Mouse (Mus musculus) lung, postnatal 0 days (tissue): ENCODE data around the gene Retreg1. TPM values are rescaled to one million over a fixed set of nuclear protein-coding genes. Genes with fewer than 3 reads are reported as not detected.

ENCODE experiments used
- ATAC-seq: fragments of 200-750 bp; cut with Nextera tagmentation; 2 replicates; pipeline ENCODE4 v1.8.0; 2017; ENCODE audit warnings: moderate library complexity
- DNase-seq: peaks from one replicate; pipeline ENCODE4 v3.0.0-alpha.2; 2016; ENCODE audit warnings: low spot score
- H3K27ac ChIP-seq: fragments of 300-500 bp; sonication (generic); 2 replicates; pipeline ENCODE4 v1.5.1; 2014; ENCODE audit warnings: antibody characterized with exemption, mild to moderate bottlenecking, low read length, mixed read lengths
- H3K27me3 ChIP-seq: fragments of 300-500 bp; sonication (generic); replicated peaks from 2 replicates; pipeline ENCODE4 v1.6.1; 2014; ENCODE audit warnings: low read length, mixed read lengths; ENCODE audit not compliant: insufficient read depth
- H3K36me3 ChIP-seq: fragments of 300-500 bp; sonication (generic); 2 replicates; pipeline ENCODE4 v1.6.1; 2014; ENCODE audit warnings: low read length, mixed read lengths; ENCODE audit not compliant: insufficient read depth
- H3K4me1 ChIP-seq: fragments of 300-500 bp; sonication (generic); 2 replicates; pipeline ENCODE4 v1.6.1; 2014; ENCODE audit warnings: antibody characterized with exemption, low read depth, low read length, mixed read lengths; ENCODE audit not compliant: insufficient read depth
- H3K4me2 ChIP-seq: fragments of 300-500 bp; sonication (generic); replicated peaks from 2 replicates; pipeline ENCODE4 v1.6.1; 2014; ENCODE audit warnings: low read depth, mild to moderate bottlenecking, low read length, moderate library complexity, mixed read lengths
- H3K4me3 ChIP-seq: fragments of 300-500 bp; sonication (generic); 2 replicates; pipeline ENCODE4 v1.5.1; 2014; ENCODE audit warnings: low read depth, low read length
- H3K9ac ChIP-seq: fragments of 300-500 bp; sonication (generic); replicated peaks from 2 replicates; pipeline ENCODE4 v1.6.1; 2014; ENCODE audit warnings: low read depth, mild to moderate bottlenecking
- H3K9me3 ChIP-seq: fragments of 300-500 bp; sonication (generic); 2 replicates; pipeline ENCODE4 v1.6.1; 2016; ENCODE audit warnings: low read length, mixed read lengths
- CTCF ChIP-seq: IDR thresholded peaks from 2 replicates; pipeline ENCODE4 v1.5.1; 2016; ENCODE audit warnings: antibody characterized with exemption, mild to moderate bottlenecking
- EP300 ChIP-seq: IDR thresholded peaks from 2 replicates; pipeline ENCODE4 v1.6.1; 2016; ENCODE audit warnings: antibody characterized with exemption, mild to moderate bottlenecking, control low read depth
- WGBS: fragments of 180-500 bp; shearing (Covaris S2); extraction: QIAGEN DNeasy Blood & Tissue Kit; methylation state at CpG from one replicate; pipeline ENCODE4 v1.1.7; 2014; 5-methylcytosine and 5-hydroxymethylcytosine counted together
- polyA plus RNA-seq: library from polyadenylated mRNA; unstranded; fragments of >200 nt; fragmentation: Nextera tagmentation; extraction: Ambion mirVana; gene quantifications from 2 replicates; pipeline ENCODE4 v1.2.1, GENCODE M21; 2015

Retreg1 gene
- polyA plus RNA-seq, 1 experiment from 2014 or later = 36.2 TPM

DNA sequence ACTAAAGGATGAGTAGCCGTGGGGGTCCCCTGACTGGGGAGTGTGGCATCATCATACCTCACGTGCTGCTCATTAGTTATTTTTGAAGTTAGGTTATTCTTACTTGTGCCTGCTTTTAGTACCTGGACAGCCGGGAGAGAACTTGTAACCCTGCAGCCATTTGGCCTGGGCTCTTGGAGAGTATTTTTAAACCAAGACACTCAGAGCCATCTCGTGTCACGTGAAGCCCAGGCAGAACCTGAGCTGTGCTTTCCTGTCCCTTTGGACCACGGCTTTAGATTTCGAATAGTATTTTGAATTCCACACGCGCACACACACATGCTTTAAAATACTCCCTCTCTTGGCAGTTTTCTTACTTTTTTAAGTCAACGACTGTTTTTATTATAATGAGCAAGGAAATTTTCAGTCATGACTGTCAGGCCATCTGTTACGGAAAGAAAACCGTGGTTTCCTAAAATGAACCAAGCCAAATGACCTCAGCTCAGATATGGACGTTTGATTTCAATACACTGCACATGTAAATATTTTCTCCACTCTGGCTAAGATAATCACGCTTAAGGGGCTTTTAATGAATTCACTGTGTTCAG lies 61.5 kb downstream of the Retreg1 start:
- H3K4me1 ChIP-seq = no peaks in the 10 kb centered on the region
- H3K27me3 ChIP-seq = no peaks in the 10 kb centered on the region
- H3K4me2 ChIP-seq = no peak overlapping the region
- no peak for ATAC-seq
- TF ChIP-seq CTCF (no peak), EP300 (no peak)
- no peak overlapping the region for H3K27ac ChIP-seq
- 73% methylated on average over 14 of the region's 14 CpGs for WGBS
- DNase-seq = no peak
- H3K9me3 ChIP-seq = no peaks in the 10 kb centered on the region
- H3K4me3 ChIP-seq = no peak overlapping the region
- no peaks in the 10 kb centered on the region for H3K36me3 ChIP-seq
- H3K9ac ChIP-seq = no peak overlapping the region

DNA sequence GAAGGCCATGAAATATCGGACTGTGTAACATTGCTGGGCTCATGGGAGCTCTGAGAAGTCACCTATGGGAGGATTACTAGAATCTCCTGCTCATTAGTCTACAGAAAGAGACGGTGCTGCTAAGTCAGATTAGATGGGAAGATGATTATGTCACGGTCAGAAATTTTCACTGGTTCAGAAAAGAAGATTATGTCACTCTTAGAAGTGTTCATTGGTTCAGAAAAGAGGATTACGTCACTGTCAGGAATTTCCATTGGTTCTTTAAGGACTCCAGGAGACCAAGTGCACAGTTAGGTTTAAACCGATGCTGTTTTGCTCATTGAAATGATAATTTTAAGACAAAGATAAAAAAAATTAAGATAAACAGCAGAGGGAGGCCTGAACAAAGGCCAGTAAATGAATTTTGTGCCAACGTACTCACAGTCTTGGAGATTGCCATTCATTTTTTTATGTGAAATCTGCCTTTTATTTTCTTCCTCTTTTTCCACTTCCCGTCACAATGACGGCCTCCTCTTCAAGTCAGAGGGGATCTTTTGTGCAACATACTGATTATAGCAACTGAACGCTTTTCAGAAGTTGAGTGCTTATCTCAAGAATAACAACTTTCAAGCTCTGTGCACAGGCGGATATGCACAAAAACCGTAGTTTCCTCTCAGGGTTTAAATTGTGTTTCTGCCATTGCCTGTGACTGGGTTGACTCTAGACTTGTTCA lies 67.0 kb downstream of the Retreg1 start:
- no peak overlapping the region for H3K4me2 ChIP-seq
- 0 out of 2 replicates have a peak overlapping the region, but pooled peaks have one; percentile 14 for H3K27ac ChIP-seq
- ATAC-seq = no peak
- H3K9ac ChIP-seq = no peak overlapping the region
- 52% methylated on average over 11 of the region's 11 CpGs for WGBS
- no peaks in the 10 kb centered on the region for H3K4me1 ChIP-seq
- H3K4me3 ChIP-seq = no peak overlapping the region
- H3K27me3 ChIP-seq = no peaks in the 10 kb centered on the region
- DNase-seq = no peak
- no peaks in the 10 kb centered on the region for H3K9me3 ChIP-seq
- TF ChIP-seq EP300 (no peak), CTCF (no peak)
- no peaks in the 10 kb centered on the region for H3K36me3 ChIP-seq

DNA sequence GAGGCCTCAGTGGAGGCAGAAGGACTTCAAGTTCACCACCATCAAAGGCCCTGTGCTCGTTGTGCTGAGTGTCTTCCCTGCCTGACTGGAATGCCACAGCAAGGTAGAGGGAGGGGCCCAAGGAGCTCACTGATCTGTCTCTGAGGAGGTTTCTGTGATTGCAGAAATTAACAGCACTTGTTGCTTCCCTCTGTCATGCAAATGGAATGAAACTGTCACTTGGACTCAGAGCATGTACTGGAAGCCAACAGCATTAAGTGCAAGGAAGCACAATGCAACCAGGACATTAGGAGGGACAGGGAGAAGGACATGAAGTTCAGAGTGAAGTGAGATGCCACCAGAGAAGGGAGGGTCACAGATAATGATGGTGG lies 67.5 kb downstream of the Retreg1 start:
- no peaks in the 10 kb centered on the region for H3K27me3 ChIP-seq
- H3K27ac ChIP-seq = 0 out of 2 replicates have a peak overlapping the region, but pooled peaks have one; percentile 14
- no peak for DNase-seq
- H3K4me1 ChIP-seq = no peaks in the 10 kb centered on the region
- H3K9ac ChIP-seq = no peak overlapping the region
- no peaks in the 10 kb centered on the region for H3K9me3 ChIP-seq
- TF ChIP-seq EP300 = no peak
- no peak for TF ChIP-seq CTCF
- 15% methylated on average over 1 of the region's 1 CpGs for WGBS
- no peak overlapping the region for H3K4me2 ChIP-seq
- H3K4me3 ChIP-seq = no peak overlapping the region
- no peaks in the 10 kb centered on the region for H3K36me3 ChIP-seq
- ATAC-seq = no peak

DNA sequence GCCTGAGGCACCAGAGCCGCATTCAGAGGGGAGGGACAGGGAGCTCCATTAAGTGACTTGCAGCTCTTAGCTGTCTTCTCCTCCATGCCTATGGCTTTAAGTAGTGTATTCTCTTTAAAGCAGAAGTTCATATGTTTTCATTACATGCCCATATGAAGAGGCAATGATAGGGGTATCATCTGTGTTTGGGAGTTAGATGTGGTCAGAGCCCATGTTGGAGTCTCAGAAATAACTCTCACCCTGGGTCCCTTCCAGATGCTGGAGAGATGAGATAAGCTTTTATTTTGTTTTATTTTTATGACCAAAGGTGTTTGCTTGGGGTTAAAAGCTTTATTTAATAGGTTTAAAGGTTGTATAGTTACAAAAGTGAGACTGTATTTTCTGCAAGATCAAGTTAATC lies 67.9 kb downstream of the Retreg1 start:
- Histone ChIP-seq H3K36me3 (no peaks in the 10 kb centered on the region), H3K9me3 (no peaks in the 10 kb centered on the region), H3K4me3 (no peak overlapping the region), H3K4me2 (no peak overlapping the region), H3K9ac (no peak overlapping the region), H3K27me3 (no peaks in the 10 kb centered on the region), H3K27ac (no peak overlapping the region), H3K4me1 (no peaks in the 10 kb centered on the region)
- TF ChIP-seq CTCF = no peak
- no peak for TF ChIP-seq EP300
- no peak for DNase-seq
- no peak for ATAC-seq
- 86% methylated on average over 1 of the region's 1 CpGs for WGBS

DNA sequence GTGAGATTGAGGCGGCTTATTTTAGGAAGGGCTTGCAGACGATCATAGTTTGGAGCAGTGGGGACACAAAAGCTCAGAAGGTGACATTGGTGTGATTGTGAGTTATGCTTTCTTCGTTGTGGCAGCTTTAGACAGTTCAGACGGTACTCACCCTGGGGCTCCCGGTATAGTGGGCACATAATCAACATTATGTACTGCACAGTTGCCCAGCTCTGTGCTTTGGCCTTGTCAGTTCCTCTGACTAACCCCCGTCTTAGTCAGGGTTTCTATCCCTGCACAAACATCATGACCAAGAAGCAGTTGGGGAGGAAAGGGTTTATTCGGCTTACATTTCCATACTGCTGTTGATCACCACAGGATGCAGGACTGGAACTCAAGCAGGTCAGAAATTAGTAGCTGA lies 69.9 kb downstream of the Retreg1 start:
- Histone ChIP-seq H3K27me3 (no peaks in the 10 kb centered on the region), H3K4me3 (no peak overlapping the region), H3K27ac (no peak overlapping the region), H3K9me3 (no peaks in the 10 kb centered on the region), H3K4me2 (no peak overlapping the region), H3K4me1 (no peaks in the 10 kb centered on the region), H3K9ac (no peak overlapping the region), H3K36me3 (no peaks in the 10 kb centered on the region)
- ATAC-seq (no peak), DNase-seq (no peak)
- 87% methylated on average over 7 of the region's 7 CpGs for WGBS
- no peak for TF ChIP-seq EP300
- TF ChIP-seq CTCF = no peak

DNA sequence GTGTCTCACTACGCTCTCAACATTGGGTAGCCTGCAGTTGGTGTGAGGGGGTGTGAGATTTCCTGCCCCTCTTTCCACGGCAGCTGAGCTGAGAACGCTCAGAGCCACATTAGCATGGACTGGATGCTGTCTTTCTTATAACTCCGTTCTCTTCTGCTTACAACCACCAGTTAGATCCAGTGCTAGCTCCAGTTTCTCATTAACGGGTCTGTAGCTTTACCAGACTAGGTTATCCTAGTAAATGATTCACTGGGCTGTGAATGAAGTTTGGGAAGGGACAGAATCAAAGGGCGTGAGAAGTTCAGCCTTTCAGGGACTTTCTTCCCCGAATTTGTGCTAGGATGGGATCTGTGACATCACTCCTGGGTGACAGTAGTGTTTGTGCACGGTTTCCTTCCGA lies 70.7 kb downstream of the Retreg1 start:
- no peaks in the 10 kb centered on the region for H3K9me3 ChIP-seq
- ATAC-seq = no peak
- H3K27ac ChIP-seq = no peak overlapping the region
- TF ChIP-seq CTCF (no peak), EP300 (no peak)
- H3K27me3 ChIP-seq = no peaks in the 10 kb centered on the region
- no peaks in the 10 kb centered on the region for H3K4me1 ChIP-seq
- H3K4me2 ChIP-seq = no peak overlapping the region
- WGBS = 68% methylated on average over 9 of the region's 9 CpGs
- no peak for DNase-seq
- H3K4me3 ChIP-seq = no peak overlapping the region
- no peaks in the 10 kb centered on the region for H3K36me3 ChIP-seq
- no peak overlapping the region for H3K9ac ChIP-seq
